Mouse (Mus musculus) stomach, embryonic 16.5 days (tissue): ENCODE results near the gene Rassf3. TPM values are rescaled to one million over a fixed set of nuclear protein-coding genes. Genes with fewer than 3 reads are reported as not detected.

ENCODE experiments used
- ATAC-seq: fragments of 200-750 bp; cut with Nextera tagmentation; 2 replicates; pipeline ENCODE4 v1.8.0; 2017; ENCODE audit warnings: moderate number of reproducible peaks, moderate TSS enrichment; ENCODE audit not compliant: insufficient read depth, low FRiP score
- H3K27ac ChIP-seq: fragments of 300-500 bp; sonication (generic); 2 replicates; pipeline ENCODE4 v1.5.1; 2014; ENCODE audit warnings: low read length
- H3K27me3 ChIP-seq: fragments of 300-500 bp; sonication (generic); 2 replicates; pipeline ENCODE4 v1.6.1; 2014; ENCODE audit warnings: low read length, control low read depth, mixed read lengths; ENCODE audit not compliant: control insufficient read depth, insufficient read depth
- H3K36me3 ChIP-seq: fragments of 300-500 bp; sonication (generic); 2 replicates; pipeline ENCODE4 v1.6.1; 2014; ENCODE audit warnings: low read length; ENCODE audit not compliant: control insufficient read depth, insufficient read depth
- H3K4me1 ChIP-seq: fragments of 300-500 bp; sonication (generic); 2 replicates; pipeline ENCODE4 v1.6.1; 2014; ENCODE audit warnings: low read length, control low read depth, mixed read lengths; ENCODE audit not compliant: control insufficient read depth, insufficient read depth
- H3K4me2 ChIP-seq: fragments of 300-500 bp; sonication (generic); 2 replicates; pipeline ENCODE4 v1.6.1; 2014; ENCODE audit warnings: low read depth, low read length, mixed read lengths
- H3K4me3 ChIP-seq: fragments of 300-500 bp; sonication (generic); replicated peaks from 2 replicates; pipeline ENCODE4 v1.5.1; 2014; ENCODE audit warnings: mild to moderate bottlenecking, low read length
- H3K9ac ChIP-seq: fragments of 300-500 bp; sonication (generic); 2 replicates; pipeline ENCODE4 v1.6.1; 2014; ENCODE audit warnings: low read length
- H3K9me3 ChIP-seq: fragments of 300-500 bp; sonication (generic); replicated peaks from 2 replicates; pipeline ENCODE4 v1.6.1; 2016; ENCODE audit warnings: low read length, control low read depth; ENCODE audit not compliant: control insufficient read depth
- WGBS: fragments of 180-500 bp; shearing (Covaris S2); extraction: QIAGEN DNeasy Blood & Tissue Kit; methylation state at CpG from one replicate; pipeline ENCODE4 v1.1.7; 2014; 5-methylcytosine and 5-hydroxymethylcytosine counted together
- polyA plus RNA-seq: library from polyadenylated mRNA; unstranded; fragments of >200 nt; fragmentation: Nextera tagmentation; extraction: Ambion mirVana; gene quantifications from 2 replicates; pipeline ENCODE4 v1.2.1, GENCODE M21; 2015

Rassf3 gene
- polyA plus RNA-seq, 1 experiment from 2014 or later = 22.0 TPM

DNA sequence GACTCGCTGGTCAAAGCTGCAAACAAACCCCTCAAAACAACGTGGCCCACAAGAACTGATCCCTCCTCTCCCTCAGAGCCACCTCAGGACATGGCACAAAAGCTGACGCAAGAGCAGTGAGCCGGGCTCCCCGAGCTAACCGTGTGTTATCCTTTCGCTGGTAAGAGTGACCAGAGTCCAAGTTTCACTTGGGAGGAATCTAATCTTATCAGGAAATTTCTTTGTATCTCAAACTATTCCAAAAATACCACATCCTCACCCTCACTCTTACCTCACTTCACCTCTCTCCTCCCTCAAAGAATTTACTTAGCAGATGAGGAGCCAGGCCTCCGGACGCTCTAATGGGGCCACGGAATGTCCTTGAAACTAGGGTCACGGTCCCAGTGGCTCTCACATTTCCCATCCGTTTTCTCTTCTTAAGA, 36.8 kb downstream of the Rassf3 start:
- no peaks in the 10 kb centered on the region for H3K9me3 ChIP-seq
- H3K4me2 ChIP-seq = no peak overlapping the region
- no peaks in the 10 kb centered on the region for H3K36me3 ChIP-seq
- no peaks in the 10 kb centered on the region for H3K27me3 ChIP-seq
- H3K4me1 ChIP-seq = peaks cover 21% of the 10 kb centered on the region
- no peak overlapping the region for H3K4me3 ChIP-seq
- 72% methylated on average over 12 of the region's 12 CpGs for WGBS
- no peak overlapping the region for H3K9ac ChIP-seq
- H3K27ac ChIP-seq = 0 out of 2 replicates have a peak overlapping the region, but pooled peaks have one; percentile 22
- ATAC-seq = no peak

- ATAC-seq = no peak
- no peak overlapping the region for H3K9ac ChIP-seq
- H3K27me3 ChIP-seq = no peaks in the 10 kb centered on the region
- H3K27ac ChIP-seq = no peak overlapping the region
- no peaks in the 10 kb centered on the region for H3K36me3 ChIP-seq
- no peak overlapping the region for H3K4me2 ChIP-seq
- H3K9me3 ChIP-seq = no peaks in the 10 kb centered on the region
- H3K4me1 ChIP-seq = peaks cover 25% of the 10 kb centered on the region
- 61% methylated on average over 8 of the region's 8 CpGs for WGBS
- H3K4me3 ChIP-seq = no peak overlapping the region
Observed at GRCm38 (mm10) chr10:121438109-121438508, 38.0 kb downstream of the Rassf3 start.

DNA sequence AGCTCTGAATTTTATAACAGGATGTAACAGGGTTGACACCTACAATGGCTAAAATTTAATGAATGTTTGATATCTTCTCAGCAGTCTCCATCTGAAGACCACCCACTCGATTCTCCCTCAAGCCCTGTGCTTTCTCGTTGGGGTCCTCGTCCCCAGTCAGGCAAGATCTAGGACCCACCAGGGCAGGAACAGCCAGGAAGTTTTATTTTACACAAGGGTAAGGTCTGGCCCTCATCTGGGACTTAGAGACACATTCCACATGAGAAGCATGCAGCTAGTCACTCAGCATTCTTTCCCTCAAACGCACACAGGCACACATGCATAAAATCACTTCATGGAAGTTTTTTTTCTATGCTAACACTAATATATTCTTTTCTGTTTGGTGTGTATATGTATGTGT, 39.5 kb downstream of the Rassf3 start:
- H3K4me1 ChIP-seq = peaks cover 37% of the 10 kb centered on the region
- H3K4me3 ChIP-seq = no peak overlapping the region
- no peak overlapping the region for H3K4me2 ChIP-seq
- no peaks in the 10 kb centered on the region for H3K9me3 ChIP-seq
- no peak overlapping the region for H3K9ac ChIP-seq
- no peaks in the 10 kb centered on the region for H3K36me3 ChIP-seq
- H3K27ac ChIP-seq = peak overlapping the region; percentile 28
- WGBS = 30% methylated on average over 4 of the region's 4 CpGs
- no peak for ATAC-seq
- H3K27me3 ChIP-seq = no peaks in the 10 kb centered on the region

DNA sequence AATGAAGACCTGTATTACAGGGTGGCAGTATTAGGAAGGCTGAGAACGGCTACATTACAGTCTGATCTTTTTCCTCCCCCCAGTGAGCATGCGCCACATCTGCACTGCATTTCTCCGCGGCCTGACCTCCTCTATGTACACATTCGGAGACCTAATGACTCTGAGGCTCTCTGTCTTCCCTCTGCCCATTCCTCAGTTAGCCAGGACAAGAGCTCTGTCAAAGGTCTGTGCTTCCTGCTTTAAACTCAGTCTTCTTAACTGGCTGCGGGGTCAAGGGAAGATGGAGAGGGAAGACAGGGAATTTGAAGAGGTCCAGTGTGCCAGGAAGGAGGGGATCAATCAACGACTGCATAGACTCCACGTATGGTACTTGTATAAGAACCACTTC, 39.9 kb downstream of the Rassf3 start:
- H3K4me3 ChIP-seq = no peak overlapping the region
- H3K9ac ChIP-seq = no peak overlapping the region
- H3K9me3 ChIP-seq = no peaks in the 10 kb centered on the region
- H3K4me1 ChIP-seq = peaks cover 40% of the 10 kb centered on the region
- H3K36me3 ChIP-seq = no peaks in the 10 kb centered on the region
- H3K27ac ChIP-seq = peak overlapping the region; percentile 28
- H3K27me3 ChIP-seq = no peaks in the 10 kb centered on the region
- H3K4me2 ChIP-seq = peak overlapping the region; percentile 6; the same call in 1 of the 2 replicates
- 17% methylated on average over 8 of the region's 8 CpGs for WGBS
- 0 out of 2 replicates have a peak, but pooled peaks have one; percentile 16 for ATAC-seq

- ATAC-seq = no peak
- Histone ChIP-seq H3K4me1 (peaks cover 46% of the 10 kb centered on the region), H3K9ac (no peak overlapping the region), H3K27me3 (no peaks in the 10 kb centered on the region), H3K4me2 (peak overlapping the region; percentile 6), H3K27ac (no peak overlapping the region), H3K36me3 (no peaks in the 10 kb centered on the region), H3K9me3 (no peaks in the 10 kb centered on the region), H3K4me3 (no peak overlapping the region)
- WGBS = 43% methylated on average over 28 of the region's 28 CpGs
Observed at GRCm38 (mm10) chr10:121435546-121436257, 40.4 kb downstream of the Rassf3 start.

- peaks cover 57% of the 10 kb centered on the region for H3K4me1 ChIP-seq
- WGBS = 55% methylated on average over 15 of the region's 15 CpGs
- ATAC-seq = no peak
Observed at GRCm38 (mm10) chr10:121434441-121435103, 41.6 kb downstream of the Rassf3 start.

GRCm38 (mm10) chr10:121432635-121433280, 43.4 kb downstream of the Rassf3 start:
- Histone ChIP-seq H3K27ac (peak overlapping the region; percentile 95), H3K9ac (peak overlapping the region; percentile 60), H3K9me3 (no peaks in the 10 kb centered on the region), H3K4me3 (no peak overlapping the region), H3K4me2 (peak overlapping the region; percentile 44), H3K27me3 (no peaks in the 10 kb centered on the region), H3K4me1 (peaks cover 73% of the 10 kb centered on the region), H3K36me3 (no peaks in the 10 kb centered on the region)
- 20% methylated on average over 16 of the region's 16 CpGs for WGBS
- 0 out of 2 replicates have a peak, but pooled peaks have one; percentile 9 for ATAC-seq

More at GRCm38 (mm10) chr10:121434441-121435103, 41.6 kb downstream of the Rassf3 start:
- H3K4me2 ChIP-seq = no peak overlapping the region
- H3K4me3 ChIP-seq = no peak overlapping the region
- H3K9me3 ChIP-seq = no peaks in the 10 kb centered on the region
- H3K9ac ChIP-seq = no peak overlapping the region
- peak overlapping the region; percentile 5; the same call in 1 of the 2 replicates for H3K27ac ChIP-seq
- no peaks in the 10 kb centered on the region for H3K27me3 ChIP-seq
- no peaks in the 10 kb centered on the region for H3K36me3 ChIP-seq

GRCm38 (mm10) chr10:121432041-121432634, 44.0 kb downstream of the Rassf3 start:
- Histone ChIP-seq H3K9me3 (no peaks in the 10 kb centered on the region), H3K36me3 (no peaks in the 10 kb centered on the region), H3K4me1 (peaks cover 76% of the 10 kb centered on the region), H3K27ac (peak overlapping the region; percentile 95), H3K4me3 (0 out of 2 replicates have a peak overlapping the region, but pooled peaks have one; percentile 7), H3K4me2 (peak overlapping the region; percentile 44), H3K27me3 (no peaks in the 10 kb centered on the region), H3K9ac (peak overlapping the region; percentile 60)
- WGBS = 19% methylated on average over 12 of the region's 12 CpGs
- peak; percentile 23; the same call in 1 of the 2 replicates for ATAC-seq
